Mouse (Mus musculus) frontal cortex, adult 2 months (tissue): ENCODE data around the gene Hspb8. TPM values are rescaled to one million over a fixed set of nuclear protein-coding genes. Genes with fewer than 3 reads are reported as not detected.
A peak's percentile ranks its signal among the peaks of the same experiment; 100 is the strongest.
"Not testable (repeated sequence)": the region's sequence is repeated elsewhere in the genome, so short reads cannot be mapped to it uniquely, and the experiment has no call there.

Experiments
- DNase-seq, 2 experiments: peaks; one replicate each; pipeline ENCODE4 v3.0.0; 2022; ENCODE audit warnings: low spot score in 1 of 2; ENCODE audit errors: extremely low spot score in 1 of 2
- polyA plus RNA-seq: library from polyadenylated mRNA; depleted of rRNA; stranded (reverse); fragments of >200 nt; gene quantifications from 2 replicates; pipeline ENCODE4 v1.2.3, GENCODE M21; 2012; rRNA removed

Gene Hspb8
- polyA plus RNA-seq, 1 experiment, result 13.6 TPM

- no peak for DNase-seq
These were observed 26.6 kb downstream of the Hspb8 start for GRCm38 (mm10) chr5:116396104-116396503.

GRCm38 (mm10) chr5:116392603-116393002 is 30.1 kb downstream of the Hspb8 start:
- no peak for DNase-seq

GRCm38 (mm10) chr5:116389856-116390542 is 32.7 kb downstream of the Hspb8 start:
- DNase-seq, result peak; percentile 20 to 73

- DNase-seq, result no peak
These were observed 33.3 kb downstream of the Hspb8 start for GRCm38 (mm10) chr5:116389321-116389720.

- DNase-seq, result no peak
These were observed 35.2 kb downstream of the Hspb8 start for GRCm38 (mm10) chr5:116387302-116387935.

- DNase-seq, result peak; percentile 32 to 76
These were observed 36.6 kb downstream of the Hspb8 start for GRCm38 (mm10) chr5:116386020-116386419.

GRCm38 (mm10) chr5:116382646-116383045 is 40.0 kb downstream of the Hspb8 start:
- not testable (repeated sequence) for DNase-seq

- no peak for DNase-seq
These were observed 40.9 kb downstream of the Hspb8 start for GRCm38 (mm10) chr5:116381726-116382125.

- DNase-seq, result no peak
These were observed 41.4 kb downstream of the Hspb8 start for GRCm38 (mm10) chr5:116381217-116381616.

GRCm38 (mm10) chr5:116380384-116380783 is 42.3 kb downstream of the Hspb8 start:
- DNase-seq, result no peak

- no peak for DNase-seq
These were observed 43.8 kb downstream of the Hspb8 start for GRCm38 (mm10) chr5:116378872-116379271.

- no peak for DNase-seq
These were observed 54.7 kb downstream of the Hspb8 start for GRCm38 (mm10) chr5:116367923-116368322.

GRCm38 (mm10) chr5:116366889-116367682 is 55.6 kb downstream of the Hspb8 start:
- no peak for DNase-seq

- no peak for DNase-seq
These were observed 61.3 kb downstream of the Hspb8 start for GRCm38 (mm10) chr5:116361342-116361741.

GRCm38 (mm10) chr5:116360751-116361150 is 61.9 kb downstream of the Hspb8 start:
- no peak for DNase-seq

Other genes with a start within 250 kb of the Hspb8 start
- gene Ccdc60, start 133.9 kb downstream of the Hspb8 start, polyA plus RNA-seq, result 0.60 and 0.67 TPM in 2 replicates
- gene Srrm4, start 169.0 kb upstream of the Hspb8 start, polyA plus RNA-seq, result 27.8 and 28.6 TPM in 2 replicates